Mouse (Mus musculus): ENCODE measurements around the gene Dap. TPM values are rescaled to one million over a fixed set of nuclear protein-coding genes. Genes with fewer than 3 reads are reported as not detected.

Dap gene
- total and polyA plus RNA-seq, 3 experiments, result 12.6 to 69.8 (median 15.1) TPM

DNA sequence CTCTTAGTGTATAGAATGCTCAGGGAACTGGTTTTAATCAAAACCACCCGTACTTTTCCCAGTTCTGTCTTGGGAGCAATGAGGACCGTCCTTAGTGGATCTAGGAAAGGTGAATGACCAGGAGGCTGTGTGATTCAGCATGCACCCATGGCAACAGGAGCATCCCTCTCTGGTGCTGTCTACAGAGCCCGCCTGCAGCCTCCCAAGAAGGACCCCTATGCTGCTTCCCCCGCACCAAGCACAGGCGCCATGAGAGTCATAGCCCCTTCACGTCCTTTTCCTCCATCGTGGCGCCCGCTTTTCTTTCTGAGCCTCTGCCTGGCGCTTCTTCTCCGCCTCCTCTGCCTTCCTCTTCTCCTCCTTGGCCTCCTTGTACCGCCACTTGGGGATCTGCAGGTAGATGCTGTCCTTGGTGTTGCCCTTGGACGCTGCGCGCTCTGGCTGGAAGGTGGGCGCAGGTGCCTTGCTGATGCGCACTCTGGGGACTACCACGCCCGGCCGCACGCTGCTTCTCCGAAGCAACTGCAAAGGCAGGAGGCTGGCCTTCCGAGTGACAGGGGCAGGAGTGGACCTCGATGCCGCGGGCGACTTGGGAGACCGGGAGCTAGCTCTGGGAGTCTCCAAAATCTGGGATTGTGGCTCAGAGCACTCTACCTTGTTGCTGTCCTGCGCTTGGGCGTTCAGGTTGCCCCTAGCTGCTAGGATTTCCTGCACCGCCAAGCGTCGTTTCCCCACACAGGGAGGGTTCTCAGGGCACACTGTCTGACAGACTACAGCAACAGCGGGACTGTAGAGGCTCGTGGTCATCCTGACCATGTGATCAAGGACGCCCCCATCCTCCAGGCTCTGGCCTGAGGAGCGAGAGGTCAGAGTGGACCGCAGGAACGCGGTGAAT is 73.0 kb downstream of the Dap start:
- Histone ChIP-seq H3K79me2 (replicated peaks; ENCODE audit: control insufficient read depth, extremely low read depth, insufficient read depth, poor library complexity, severe bottlenecking) (peaks cover 15% of the 10 kb centered on the region), H3K4me2 (ENCODE audit: insufficient read depth, low read depth, poor library complexity, severe bottlenecking) (no peak overlapping the region), H3K27me3 (replicated peaks) (no peaks in the 10 kb centered on the region), H3K27ac (ENCODE audit: insufficient read depth, low read depth) (no peak overlapping the region), H3K4me1 (ENCODE audit: control insufficient read depth in 1 of 2, insufficient read depth in 2 of 2) (peaks cover 0 to 60% of the 10 kb centered on the region in 2 experiments; a peak in 2 of 4 replicates), H3K9ac (ENCODE audit: insufficient read depth, low read depth) (no peak overlapping the region), H3K36me3 (replicated peaks in 1 of 2; ENCODE audit: control insufficient read depth in 1 of 2, insufficient read depth in 1 of 2, low read length in 1 of 2) (peaks cover 70 to 99% of the 10 kb centered on the region in 2 experiments), H3K9me3 (replicated peaks; ENCODE audit: low read length) (no peaks in the 10 kb centered on the region), H3K4me3 (replicated peaks in 1 of 3; ENCODE audit: low read depth in 2 of 3, low read length in 2 of 3, poor library complexity in 1 of 3) (no peak overlapping the region)
- in situ Hi-C loops (cut with MboI; ENCODE audit: low pct_ligation_motif_present, low pct_unique_long_range_greater_than_20kb, low sequenced_read_pairs) (no loop called here), dilution Hi-C loops (cut with MboI; ENCODE audit: extremely low pct_ligation_motif_present, extremely low pct_unique_long_range_greater_than_20kb, low sequenced_read_pairs) (no loop called here)
- no peak for TF ChIP-seq ZMIZ1 (IDR thresholded peaks at IDR 0.05; ENCODE audit: low read depth, low read length)
- TF ChIP-seq PAX5 (IDR thresholded peaks at IDR 0.05; ENCODE audit: low read length), result no peak
- TF ChIP-seq USF2 (conservative IDR thresholded peaks at IDR 0.05; ENCODE audit: low read depth, low read length), result no peak
- no peak for TF ChIP-seq MEF2A (IDR thresholded peaks at IDR 0.05; ENCODE audit: borderline replicate concordance, low read depth, low read length)
- no peak for DNase-seq (ENCODE audit: extremely low read depth)

DNA sequence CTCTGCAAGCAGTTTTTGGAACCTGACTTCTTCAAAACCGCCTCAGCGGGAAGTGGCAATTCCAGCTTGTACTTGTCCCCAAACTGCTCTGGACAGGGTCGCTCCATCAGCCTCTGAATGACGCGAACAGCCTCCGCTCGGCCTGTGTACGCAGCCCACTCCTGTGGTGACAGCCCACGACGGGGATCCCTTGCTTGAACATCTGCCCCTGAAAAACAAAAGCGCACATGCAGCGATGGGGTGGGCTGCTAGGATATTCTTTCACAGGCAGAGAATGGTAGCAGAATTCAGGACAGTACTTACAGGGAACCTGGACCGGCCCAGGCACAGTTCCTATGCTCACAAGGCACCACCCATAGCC is 73.6 kb downstream of the Dap start:
- dilution Hi-C loops (cut with MboI; ENCODE audit: extremely low pct_ligation_motif_present, extremely low pct_unique_long_range_greater_than_20kb, low sequenced_read_pairs) (no loop called here), in situ Hi-C loops (cut with MboI; ENCODE audit: low pct_ligation_motif_present, low pct_unique_long_range_greater_than_20kb, low sequenced_read_pairs) (no loop called here)
- H3K79me2 ChIP-seq (replicated peaks; ENCODE audit: control insufficient read depth, extremely low read depth, insufficient read depth, poor library complexity, severe bottlenecking), result peaks cover 17% of the 10 kb centered on the region
- no peak for DNase-seq (ENCODE audit: extremely low read depth)
- no peak overlapping the region for H3K9ac ChIP-seq (ENCODE audit: insufficient read depth, low read depth)
- no peak overlapping the region for H3K4me2 ChIP-seq (ENCODE audit: insufficient read depth, low read depth, poor library complexity, severe bottlenecking)
- H3K4me1 ChIP-seq (ENCODE audit: control insufficient read depth in 1 of 2, insufficient read depth in 2 of 2), result peaks cover 0 to 54% of the 10 kb centered on the region in 2 experiments; a peak in 2 of 4 replicates
- no peaks in the 10 kb centered on the region for H3K27me3 ChIP-seq (replicated peaks)
- no peak overlapping the region for H3K4me3 ChIP-seq (replicated peaks in 1 of 3; ENCODE audit: low read depth in 2 of 3, low read length in 2 of 3, poor library complexity in 1 of 3)
- no peaks in the 10 kb centered on the region for H3K9me3 ChIP-seq (replicated peaks; ENCODE audit: low read length)
- H3K36me3 ChIP-seq (replicated peaks in 1 of 2; ENCODE audit: control insufficient read depth in 1 of 2, insufficient read depth in 1 of 2, low read length in 1 of 2), result peaks cover 76 to 99% of the 10 kb centered on the region in 2 experiments
- TF ChIP-seq ZMIZ1 (IDR thresholded peaks at IDR 0.05; ENCODE audit: low read depth, low read length) (no peak), GABPA (IDR thresholded peaks at IDR 0.05; ENCODE audit: insufficient replicate concordance, low read depth, low read length) (no peak)
- no peak overlapping the region for H3K27ac ChIP-seq (ENCODE audit: insufficient read depth, low read depth)

DNA sequence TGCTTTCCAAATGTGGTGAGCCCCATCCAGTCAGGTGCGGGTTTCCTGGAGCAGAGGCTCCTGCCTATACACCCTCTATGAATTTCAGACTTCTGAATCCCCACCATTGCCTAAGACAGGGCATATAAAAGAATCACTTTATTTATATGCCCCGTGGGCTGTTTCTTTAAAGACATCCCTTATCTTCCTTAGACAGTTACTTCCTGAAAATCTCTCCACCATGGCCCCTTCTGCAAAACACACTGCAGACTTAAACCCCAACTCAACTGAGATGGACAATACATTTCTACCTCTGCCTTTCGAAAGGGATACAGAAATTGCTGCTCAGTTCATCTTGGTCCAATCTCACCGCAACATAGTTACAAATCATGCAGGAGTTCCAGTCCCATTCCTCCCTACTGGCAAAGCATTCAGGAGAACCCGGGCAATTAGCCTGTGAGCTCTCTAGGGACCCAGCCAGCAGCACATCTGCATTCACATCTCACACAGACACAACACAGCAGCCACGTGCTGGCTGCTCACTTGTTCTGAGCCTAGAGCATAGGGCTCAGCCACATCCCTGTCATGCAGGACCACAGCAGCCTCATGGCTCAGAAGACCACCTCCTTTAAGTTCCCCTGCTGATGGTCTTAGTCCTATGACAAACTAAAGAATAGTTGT is 75.3 kb downstream of the Dap start:
- Histone ChIP-seq H3K9me3 (replicated peaks; ENCODE audit: low read length) (no peaks in the 10 kb centered on the region), H3K4me3 (replicated peaks in 1 of 3; ENCODE audit: low read depth in 2 of 3, low read length in 2 of 3, poor library complexity in 1 of 3) (no peak overlapping the region), H3K79me2 (replicated peaks; ENCODE audit: control insufficient read depth, extremely low read depth, insufficient read depth, poor library complexity, severe bottlenecking) (peaks cover 19% of the 10 kb centered on the region), H3K9ac (ENCODE audit: insufficient read depth, low read depth) (no peak overlapping the region), H3K36me3 (replicated peaks in 1 of 2; ENCODE audit: control insufficient read depth in 1 of 2, insufficient read depth in 1 of 2, low read length in 1 of 2) (peaks cover 80 to 98% of the 10 kb centered on the region in 2 experiments), H3K4me1 (ENCODE audit: control insufficient read depth in 1 of 2, insufficient read depth in 2 of 2) (peaks cover 0 to 41% of the 10 kb centered on the region in 2 experiments; a peak in 2 of 4 replicates), H3K4me2 (ENCODE audit: insufficient read depth, low read depth, poor library complexity, severe bottlenecking) (no peak overlapping the region), H3K27me3 (replicated peaks) (no peaks in the 10 kb centered on the region), H3K27ac (ENCODE audit: insufficient read depth, low read depth) (no peak overlapping the region)
- dilution Hi-C loops (cut with MboI; ENCODE audit: extremely low pct_ligation_motif_present, extremely low pct_unique_long_range_greater_than_20kb, low sequenced_read_pairs), result no loop called here
- no peak for DNase-seq (ENCODE audit: extremely low read depth)
- in situ Hi-C loops (cut with MboI; ENCODE audit: low pct_ligation_motif_present, low pct_unique_long_range_greater_than_20kb, low sequenced_read_pairs), result no loop called here
- TF ChIP-seq BHLHE40 (IDR thresholded peaks at IDR 0.05; ENCODE audit: low read depth, low read length) (no peak), EP300 (IDR thresholded peaks at IDR 0.05; ENCODE audit: low read length) (no peak)

Measured in CH12.LX (cell line).